Mouse (Mus musculus) liver, embryonic 11.5 days (tissue): ENCODE measurements around the gene Zfp809. TPM values are rescaled to one million over a fixed set of nuclear protein-coding genes. Genes with fewer than 3 reads are reported as not detected.

Experiments used
- ATAC-seq: fragments of 200-750 bp; cut with Nextera tagmentation; replicated peaks from 2 replicates; pipeline ENCODE4 v1.8.0; 2017; ENCODE audit warnings: moderate number of reproducible peaks, mild to moderate bottlenecking, moderate TSS enrichment, moderate library complexity; ENCODE audit not compliant: low FRiP score
- DNase-seq: peaks from one replicate; pipeline ENCODE4 v3.0.0-alpha.2; 2017; ENCODE audit warnings: low spot score
- H3K27ac ChIP-seq: fragments of 300-500 bp; sonication (generic); 2 replicates; pipeline ENCODE4 v1.5.1; 2014; ENCODE audit warnings: mild to moderate bottlenecking, low read depth, low read length, control low read depth
- H3K27me3 ChIP-seq: fragments of 300-500 bp; sonication (generic); replicated peaks from 2 replicates; pipeline ENCODE4 v1.6.1; 2014; ENCODE audit warnings: low read length, mixed read lengths; ENCODE audit not compliant: control insufficient read depth, insufficient read depth
- H3K36me3 ChIP-seq: fragments of 300-500 bp; sonication (generic); 2 replicates; pipeline ENCODE4 v1.6.1; 2014; ENCODE audit warnings: mild to moderate bottlenecking, low read length, moderate library complexity, mixed read lengths; ENCODE audit not compliant: control insufficient read depth, insufficient read depth
- H3K4me1 ChIP-seq: fragments of 300-500 bp; sonication (generic); replicated peaks from 2 replicates; pipeline ENCODE4 v1.6.1; 2014; ENCODE audit warnings: low read length, mixed read lengths; ENCODE audit not compliant: control insufficient read depth, insufficient read depth
- H3K4me2 ChIP-seq: fragments of 300-500 bp; sonication (generic); 2 replicates; pipeline ENCODE4 v1.6.1; 2014; ENCODE audit warnings: mild to moderate bottlenecking, control low read depth, moderate library complexity
- H3K4me3 ChIP-seq: fragments of 300-500 bp; sonication (generic); 2 replicates; pipeline ENCODE4 v1.5.1; 2014; ENCODE audit warnings: low read depth, low read length, control low read depth
- H3K9ac ChIP-seq: fragments of 300-500 bp; sonication (generic); 2 replicates; pipeline ENCODE4 v1.6.1; 2014; ENCODE audit warnings: low read depth, low read length, control low read depth
- H3K9me3 ChIP-seq: fragments of 300-500 bp; sonication (generic); 2 replicates; pipeline ENCODE4 v1.6.1; 2016; ENCODE audit warnings: low read length, inconsistent platforms, mixed read lengths; ENCODE audit not compliant: control insufficient read depth
- WGBS: fragments of 180-500 bp; shearing (Covaris S2); extraction: QIAGEN DNeasy Blood & Tissue Kit; methylation state at CpG from one replicate; pipeline ENCODE4 v1.1.7; 2014; 5-methylcytosine and 5-hydroxymethylcytosine counted together
- polyA plus RNA-seq: library from polyadenylated mRNA; unstranded; fragments of >200 nt; fragmentation: Nextera tagmentation; extraction: Ambion mirVana; gene quantifications from 2 replicates; pipeline ENCODE4 v1.2.1, GENCODE M21; 2014

Zfp809 gene
- polyA plus RNA-seq, 1 experiment from 2014 or later: 19.7 TPM

DNA sequence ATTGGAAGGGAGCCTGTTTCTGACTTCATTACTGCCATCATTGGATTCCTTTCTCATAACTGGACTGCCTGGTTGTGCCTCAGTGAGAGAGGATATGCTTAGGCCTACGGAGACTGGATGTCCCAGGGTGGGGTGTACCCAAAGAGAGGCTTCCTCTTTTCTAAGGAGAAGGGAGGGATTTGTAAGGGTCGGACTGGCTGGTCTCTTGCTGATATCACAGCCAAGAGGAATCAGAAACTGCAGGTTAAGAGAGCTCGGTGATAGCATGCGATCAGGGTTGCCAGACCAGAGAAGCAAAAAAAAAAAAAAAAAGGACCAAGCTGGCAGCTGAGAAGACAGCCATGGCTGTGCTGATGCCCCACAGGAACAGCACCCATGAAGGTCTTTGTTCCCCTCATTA lies 31.1 kb downstream of the Zfp809 start:
- Histone ChIP-seq H3K9me3 (peaks cover 6% of the 10 kb centered on the region; the same call in 1 of the 2 replicates), H3K36me3 (peaks cover 36% of the 10 kb centered on the region), H3K27me3 (no peaks in the 10 kb centered on the region), H3K9ac (no peak overlapping the region), H3K4me1 (no peaks in the 10 kb centered on the region), H3K4me2 (no peak overlapping the region), H3K27ac (no peak overlapping the region), H3K4me3 (no peak overlapping the region)
- 61% methylated on average over 4 of the region's 4 CpGs for WGBS
- ATAC-seq (no peak), DNase-seq (no peak)

GRCm38 (mm10) chr9:22258784-22259183 lies 33.3 kb downstream of the Zfp809 start:
- peaks cover 19% of the 10 kb centered on the region for H3K36me3 ChIP-seq
- peak overlapping the region; percentile 87 for H3K4me3 ChIP-seq
- peaks cover 3% of the 10 kb centered on the region; the same call in 1 of the 2 replicates for H3K9me3 ChIP-seq
- H3K4me1 ChIP-seq: no peaks in the 10 kb centered on the region
- peak overlapping the region; percentile 82 for H3K9ac ChIP-seq
- H3K27ac ChIP-seq: no peak overlapping the region
- 76% methylated on average over 8 of the region's 8 CpGs for WGBS
- no peak for DNase-seq
- ATAC-seq: no peak
- H3K4me2 ChIP-seq: peak overlapping the region; percentile 85
- no peaks in the 10 kb centered on the region for H3K27me3 ChIP-seq

DNA sequence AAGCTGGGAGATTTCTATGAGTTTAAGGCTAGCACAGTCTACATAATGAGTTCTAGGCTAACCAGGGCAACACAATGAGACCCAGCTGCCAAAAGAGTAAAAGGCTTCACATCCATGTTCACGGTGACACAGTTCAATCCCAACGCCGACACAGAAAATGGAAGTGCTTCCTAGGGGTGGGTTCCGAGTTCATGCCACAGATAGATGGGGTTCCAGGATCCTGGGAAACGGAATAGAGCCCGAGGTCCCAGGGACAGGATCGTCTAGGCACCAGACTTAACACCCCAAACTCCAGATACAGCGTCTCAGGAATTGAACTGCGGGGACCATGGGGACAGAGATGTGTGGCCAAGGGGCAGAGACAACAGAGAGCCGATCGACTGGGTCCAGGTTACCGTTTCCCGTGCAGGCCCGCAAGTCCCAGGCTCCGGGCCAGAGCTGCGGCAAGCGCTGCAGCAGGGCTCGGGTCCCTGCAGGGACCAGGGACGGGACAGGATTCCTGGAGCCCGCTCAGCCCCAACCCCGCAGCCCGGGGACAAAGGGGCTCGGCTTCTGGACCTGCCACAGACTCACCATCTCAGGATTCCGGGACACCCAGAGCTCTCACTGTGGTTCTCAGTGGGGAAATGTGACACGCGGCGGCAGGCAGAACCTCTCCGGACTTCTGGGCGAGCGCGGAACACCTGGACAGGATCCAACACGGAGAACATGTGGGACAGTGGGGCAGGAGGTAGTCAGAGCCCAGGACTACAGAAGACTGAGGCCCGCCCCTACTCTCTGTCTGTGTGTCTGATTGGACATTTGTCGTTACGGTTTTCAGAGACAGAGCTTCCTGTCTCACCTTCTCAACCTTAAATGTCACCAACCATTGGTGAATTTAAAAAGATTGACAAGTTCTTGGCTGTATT lies 33.9 kb downstream of the Zfp809 start, which contains the start of gene Zfp599:
TSS of gene Zfp599 (minus strand) at position 712 of the 908 bp plus-strand sequence.
- peak within 1 kb of the TSS; percentile 87 for H3K4me3 ChIP-seq
- peak within 1 kb of the TSS; percentile 82 for H3K9ac ChIP-seq
- DNase-seq (peak; percentile 76), ATAC-seq (peak; percentile 99)
- H3K4me2 ChIP-seq: peak within 1 kb of the TSS; percentile 85
- peaks cover 3% of the 10 kb centered on the region; the same call in 1 of the 2 replicates for H3K9me3 ChIP-seq
- WGBS: 2% methylated on average over 35 of the region's 35 CpGs
- H3K36me3 ChIP-seq: peaks cover 14% of the 10 kb centered on the region
- H3K27me3 ChIP-seq: no peaks in the 10 kb centered on the region
- H3K27ac ChIP-seq: no peak within 1 kb of the TSS
- H3K4me1 ChIP-seq: no peaks in the 10 kb centered on the region

DNA sequence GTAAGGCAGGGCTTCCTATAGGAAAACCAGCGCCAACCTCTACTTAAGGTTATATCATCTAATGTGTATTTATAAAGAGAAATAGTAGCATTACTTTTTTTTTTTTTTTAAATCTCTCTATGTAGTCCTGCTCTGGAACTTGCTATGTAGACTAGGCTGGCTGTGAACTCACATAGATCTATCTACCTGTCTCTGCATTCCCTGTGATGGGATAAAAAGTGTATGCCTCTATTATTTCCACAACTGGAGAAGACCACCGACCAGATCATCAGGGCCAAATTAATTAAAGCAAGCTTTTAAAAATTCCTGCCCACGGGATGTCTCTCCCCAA lies 34.5 kb downstream of the Zfp809 start:
- no peak overlapping the region for H3K27ac ChIP-seq
- no peaks in the 10 kb centered on the region for H3K27me3 ChIP-seq
- peak overlapping the region; percentile 87 for H3K4me3 ChIP-seq
- H3K9me3 ChIP-seq: peaks cover 3% of the 10 kb centered on the region; the same call in 1 of the 2 replicates
- peak overlapping the region; percentile 82; the same call in 1 of the 2 replicates for H3K9ac ChIP-seq
- H3K36me3 ChIP-seq: peaks cover 14% of the 10 kb centered on the region
- no peak for DNase-seq
- peak overlapping the region; percentile 85 for H3K4me2 ChIP-seq
- H3K4me1 ChIP-seq: no peaks in the 10 kb centered on the region
- 25% methylated on average over 3 of the region's 3 CpGs for WGBS
- no peak for ATAC-seq

DNA sequence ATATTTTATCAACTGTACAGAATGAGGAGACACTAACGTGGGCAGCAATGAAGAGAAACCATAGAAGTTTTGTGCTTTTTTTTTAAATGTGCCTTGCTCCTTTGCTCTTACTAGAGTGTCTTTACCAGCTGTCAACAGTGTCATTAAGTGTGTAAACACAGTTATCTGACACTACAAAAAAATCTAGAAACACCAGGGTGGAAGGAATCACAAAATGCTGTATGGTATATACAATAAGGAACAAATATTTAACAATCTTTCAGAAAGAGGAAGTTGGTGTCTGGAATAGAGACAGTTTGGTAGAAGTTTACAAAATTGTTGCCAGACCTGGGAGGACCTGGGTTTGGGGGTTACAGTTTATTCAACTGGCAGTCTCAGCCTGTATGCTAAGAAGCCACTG lies 36.1 kb downstream of the Zfp809 start:
- Histone ChIP-seq H3K27ac (no peak overlapping the region), H3K4me2 (no peak overlapping the region), H3K4me1 (no peaks in the 10 kb centered on the region), H3K9me3 (no peaks in the 10 kb centered on the region; the same call in 1 of the 2 replicates), H3K4me3 (no peak overlapping the region), H3K36me3 (peaks cover 1% of the 10 kb centered on the region; the same call in 1 of the 2 replicates), H3K9ac (no peak overlapping the region), H3K27me3 (no peaks in the 10 kb centered on the region)
- ATAC-seq (no peak), DNase-seq (no peak)
- 74% methylated on average over 1 of the region's 1 CpGs for WGBS

DNA sequence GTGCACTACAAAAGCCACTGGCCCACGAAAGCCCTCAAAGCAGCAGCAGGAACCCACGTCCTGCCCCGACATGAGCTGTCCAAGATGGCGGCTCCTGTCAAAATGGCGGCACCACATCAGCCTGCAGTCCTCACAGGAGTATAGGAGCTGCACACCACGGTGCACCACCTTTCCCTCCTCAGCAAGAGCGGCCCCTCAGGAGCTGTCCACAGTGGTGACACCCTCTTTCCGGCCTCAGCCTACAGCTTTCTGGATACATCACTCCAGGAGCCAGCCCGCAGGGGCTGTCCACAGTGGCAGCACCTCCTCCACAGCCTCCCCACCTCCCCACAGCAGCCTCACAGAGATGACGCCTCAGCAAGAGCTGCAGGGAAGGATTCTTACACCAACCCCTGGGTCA lies 37.1 kb downstream of the Zfp809 start:
- ATAC-seq (no peak), DNase-seq (no peak)
- Histone ChIP-seq H3K27ac (no peak overlapping the region), H3K36me3 (no peaks in the 10 kb centered on the region), H3K4me3 (no peak overlapping the region), H3K9me3 (no peaks in the 10 kb centered on the region; the same call in 1 of the 2 replicates), H3K4me2 (no peak overlapping the region), H3K4me1 (no peaks in the 10 kb centered on the region), H3K27me3 (no peaks in the 10 kb centered on the region), H3K9ac (no peak overlapping the region)
- 85% methylated on average over 10 of the region's 10 CpGs for WGBS

DNA sequence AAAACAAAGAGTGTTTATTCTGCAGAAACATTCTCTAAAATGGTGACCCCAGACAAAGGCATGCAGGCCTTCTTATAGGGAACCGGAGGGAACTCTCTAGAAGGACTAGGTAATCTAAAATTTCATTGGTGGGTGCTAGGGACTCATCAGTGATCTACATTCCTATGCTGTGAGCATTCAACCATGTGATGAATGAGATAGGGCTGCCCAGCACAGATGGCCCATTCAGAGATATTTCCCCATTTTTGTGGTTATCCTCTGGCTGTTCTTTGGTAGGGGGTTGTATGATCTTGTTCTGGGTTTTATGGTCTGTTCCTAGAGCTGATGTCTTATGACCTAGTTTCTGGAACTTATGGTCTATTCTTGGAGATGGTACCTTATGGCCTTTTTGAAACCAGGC lies 43.4 kb downstream of the Zfp809 start:
- Histone ChIP-seq H3K4me2 (no peak overlapping the region), H3K27me3 (no peaks in the 10 kb centered on the region), H3K9ac (no peak overlapping the region), H3K4me1 (no peaks in the 10 kb centered on the region), H3K36me3 (0 out of 2 replicates have a peak, but pooled peaks cover 2% of the 10 kb centered on the region), H3K9me3 (no peaks in the 10 kb centered on the region; the same call in 1 of the 2 replicates), H3K27ac (no peak overlapping the region), H3K4me3 (no peak overlapping the region)
- WGBS: 88% methylated on average over 1 of the region's 1 CpGs
- DNase-seq (no peak), ATAC-seq (no peak)

DNA sequence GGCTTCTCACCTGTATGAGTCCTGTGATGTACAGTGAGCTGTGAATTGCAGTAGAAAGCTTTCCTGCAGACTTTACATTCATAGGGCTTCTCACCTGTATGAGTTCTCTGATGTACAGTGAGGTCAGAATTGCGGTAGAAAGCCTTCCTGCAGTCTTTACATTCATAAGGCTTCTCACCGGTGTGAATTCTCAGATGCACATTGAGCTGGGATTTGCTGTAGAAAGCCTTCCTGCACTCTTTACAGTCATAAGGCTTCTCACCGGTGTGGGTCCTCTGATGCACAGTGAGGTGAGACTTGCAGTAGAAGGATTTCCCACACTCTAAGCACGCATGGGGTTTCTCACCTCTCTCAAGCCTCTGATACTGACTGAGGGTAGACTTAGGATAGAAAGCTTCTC lies 53.2 kb downstream of the Zfp809 start:
- WGBS: 92% methylated on average over 4 of the region's 4 CpGs
- peaks cover 47% of the 10 kb centered on the region for H3K9me3 ChIP-seq
- no peak for ATAC-seq
- no peak overlapping the region for H3K4me3 ChIP-seq
- H3K27ac ChIP-seq: no peak overlapping the region
- DNase-seq: no peak
- H3K27me3 ChIP-seq: no peaks in the 10 kb centered on the region
- no peak overlapping the region for H3K9ac ChIP-seq
- no peaks in the 10 kb centered on the region for H3K4me1 ChIP-seq
- H3K4me2 ChIP-seq: no peak overlapping the region
- H3K36me3 ChIP-seq: peaks cover 72% of the 10 kb centered on the region
